Mouse (Mus musculus) heart, embryonic 16.5 days (tissue): Measurements from ENCODE around the gene Fam122c. TPM values are rescaled to one million over a fixed set of nuclear protein-coding genes. Genes with fewer than 3 reads are reported as not detected.

ENCODE experiments used
- ATAC-seq: fragments of 200-750 bp; cut with Nextera tagmentation; replicated peaks from 2 replicates; pipeline ENCODE4 v1.8.0; 2017; ENCODE audit warnings: moderate number of reproducible peaks; ENCODE audit not compliant: insufficient read depth, low FRiP score; ENCODE audit errors: extremely low read depth
- H3K27ac ChIP-seq: fragments of 300-500 bp; sonication (generic); 2 replicates; pipeline ENCODE4 v1.5.1; 2014; ENCODE audit warnings: mild to moderate bottlenecking, low read length, control low read depth, moderate library complexity
- H3K27me3 ChIP-seq: fragments of 300-500 bp; sonication (generic); 2 replicates; pipeline ENCODE4 v1.6.1; 2014; ENCODE audit warnings: low read length, mixed read lengths; ENCODE audit not compliant: control insufficient read depth, insufficient read depth
- H3K36me3 ChIP-seq: fragments of 300-500 bp; sonication (generic); 2 replicates; pipeline ENCODE4 v1.6.1; 2014; ENCODE audit not compliant: control insufficient read depth, insufficient read depth
- H3K4me1 ChIP-seq: fragments of 300-500 bp; sonication (generic); 2 replicates; pipeline ENCODE4 v1.6.1; 2014; ENCODE audit warnings: low read length, mixed read lengths; ENCODE audit not compliant: control insufficient read depth, insufficient read depth
- H3K4me2 ChIP-seq: fragments of 300-500 bp; sonication (generic); 2 replicates; pipeline ENCODE4 v1.6.1; 2014; ENCODE audit warnings: low read depth, mild to moderate bottlenecking, control low read depth, low read length
- H3K4me3 ChIP-seq: fragments of 300-500 bp; sonication (generic); 2 replicates; pipeline ENCODE4 v1.5.1; 2014; ENCODE audit warnings: mild to moderate bottlenecking, control low read depth, low read length
- H3K9ac ChIP-seq: fragments of 300-500 bp; sonication (generic); 2 replicates; pipeline ENCODE4 v1.6.1; 2014; ENCODE audit warnings: low read length, control low read depth
- H3K9me3 ChIP-seq: fragments of 300-500 bp; sonication (generic); replicated peaks from 2 replicates; pipeline ENCODE4 v1.6.1; 2016; ENCODE audit warnings: low read length; ENCODE audit not compliant: control insufficient read depth
- WGBS: fragments of 180-500 bp; shearing (Covaris S2); extraction: QIAGEN DNeasy Blood & Tissue Kit; methylation state at CpG from one replicate; pipeline ENCODE4 v1.1.7; 2014; 5-methylcytosine and 5-hydroxymethylcytosine counted together
- polyA plus RNA-seq: library from polyadenylated mRNA; unstranded; fragments of >200 nt; fragmentation: Nextera tagmentation; extraction: Ambion mirVana; gene quantifications from 2 replicates; pipeline ENCODE4 v1.2.1, GENCODE M21; 2015

Fam122c gene
- polyA plus RNA-seq, 1 experiment from 2014 or later: not detected

GRCm38 (mm10) chrX:53341531-53341930 lies 68.3 kb downstream of the Fam122c start:
- ATAC-seq: no peak
- Histone ChIP-seq H3K4me3 (no peak overlapping the region), H3K4me1 (no peaks in the 10 kb centered on the region), H3K4me2 (no peak overlapping the region), H3K36me3 (no peaks in the 10 kb centered on the region), H3K27me3 (no peaks in the 10 kb centered on the region), H3K27ac (no peak overlapping the region), H3K9ac (no peak overlapping the region), H3K9me3 (no peaks in the 10 kb centered on the region)
- 68% methylated on average over 2 of the region's 2 CpGs for WGBS

GRCm38 (mm10) chrX:53348374-53348773 lies 75.2 kb downstream of the Fam122c start:
- Histone ChIP-seq H3K9me3 (no peaks in the 10 kb centered on the region), H3K4me1 (no peaks in the 10 kb centered on the region), H3K4me2 (no peak overlapping the region), H3K36me3 (peaks cover 6% of the 10 kb centered on the region), H3K27ac (no peak overlapping the region), H3K9ac (no peak overlapping the region), H3K4me3 (no peak overlapping the region), H3K27me3 (no peaks in the 10 kb centered on the region)
- ATAC-seq: no peak
- 92% methylated on average over 4 of the region's 4 CpGs for WGBS

- Histone ChIP-seq H3K27ac (no peak overlapping the region), H3K4me1 (0 out of 2 replicates have a peak, but pooled peaks cover 2% of the 10 kb centered on the region), H3K9me3 (no peaks in the 10 kb centered on the region), H3K4me3 (no peak overlapping the region), H3K4me2 (no peak overlapping the region), H3K36me3 (no peaks in the 10 kb centered on the region), H3K9ac (no peak overlapping the region), H3K27me3 (no peaks in the 10 kb centered on the region)
- 74% methylated on average over 7 of the region's 7 CpGs for WGBS
- no peak for ATAC-seq
These were observed 91.6 kb downstream of the Fam122c start for GRCm38 (mm10) chrX:53364668-53365383.

GRCm38 (mm10) chrX:53369534-53370365 lies 96.5 kb downstream of the Fam122c start:
- ATAC-seq: peak; percentile 59

GRCm38 (mm10) chrX:53370366-53370740 lies 97.1 kb downstream of the Fam122c start, which contains the start of gene Mospd1:
Gene Mospd1, minus strand, starts transcription at chrX:53370502.
- 12% methylated on average over 7 of the region's 15 CpGs for WGBS
- Histone ChIP-seq H3K27me3 (no peaks in the 10 kb centered on the region), H3K4me2 (peak within 1 kb of the TSS; percentile 66), H3K4me1 (0 out of 2 replicates have a peak, but pooled peaks cover 2% of the 10 kb centered on the region), H3K9me3 (no peaks in the 10 kb centered on the region), H3K36me3 (no peaks in the 10 kb centered on the region), H3K4me3 (peak within 1 kb of the TSS; percentile 73), H3K27ac (peak within 1 kb of the TSS; percentile 87), H3K9ac (peak within 1 kb of the TSS; percentile 86)
- peak; percentile 95 for ATAC-seq

More at GRCm38 (mm10) chrX:53369534-53370365, 96.5 kb downstream of the Fam122c start:
- Histone ChIP-seq H3K27me3 (no peaks in the 10 kb centered on the region), H3K9me3 (no peaks in the 10 kb centered on the region), H3K9ac (peak overlapping the region; percentile 86), H3K4me1 (0 out of 2 replicates have a peak, but pooled peaks cover 2% of the 10 kb centered on the region), H3K4me2 (peak overlapping the region; percentile 66), H3K27ac (peak overlapping the region; percentile 87), H3K36me3 (no peaks in the 10 kb centered on the region), H3K4me3 (peak overlapping the region; percentile 73)
- WGBS: 12% methylated on average over 25 of the region's 25 CpGs

Other genes with a start within 250 kb of the Fam122c start
- gene Plac1, start 33.3 kb upstream of the Fam122c start, polyA plus RNA-seq: 4.6 and 6.2 TPM in 2 replicates
- 21.4 and 24.5 TPM in 2 replicates for gene Fam122b, start 3.6 kb upstream of the Fam122c start, polyA plus RNA-seq
- gene Mospd1, start 97.1 kb downstream of the Fam122c start, polyA plus RNA-seq: 56.9 and 71.6 TPM in 2 replicates
- not detected in 2 replicates for gene Etd, start 161.5 kb downstream of the Fam122c start, polyA plus RNA-seq